Mouse (Mus musculus): ENCODE results near the gene Plin5. TPM values are rescaled to one million over a fixed set of nuclear protein-coding genes. Genes with fewer than 3 reads are reported as not detected.
"Not testable (repeated sequence)": the region's sequence is repeated elsewhere in the genome, so short reads cannot be mapped to it uniquely, and the experiment has no call there.

Gene Plin5
- total RNA-seq, 2 experiments from 2014 or later = 0.38 to 0.68 TPM

GRCm38 (mm10) chr17:56077523-56077922 is 39.9 kb downstream of the Plin5 start:
- no peak; the same call in 1 of the 2 replicates for TF ChIP-seq CTCF (IDR thresholded peaks at IDR 0.05)
- Histone ChIP-seq H3K27ac (no peak overlapping the region), H3K4me3 (no peak overlapping the region)
- intact Hi-C loops (cut with DNase I) = no loop called here
- DNase-seq (ENCODE audit: extremely low spot score in 1 of 2, low spot score in 2 of 2) = no peak

- peak; percentile 97 to 98 for DNase-seq (ENCODE audit: extremely low spot score in 1 of 2, low spot score in 2 of 2)
- peak; percentile 58 for TF ChIP-seq CTCF (IDR thresholded peaks at IDR 0.05)
- Histone ChIP-seq H3K27ac (peak within 1 kb of the TSS; percentile 92), H3K4me3 (peak within 1 kb of the TSS; percentile 71)
- intact Hi-C loops (cut with DNase I) = loop anchor here (2.0 kb wide), 2 partner anchors 38 to 118 kb away; partner anchors contain the start of gene Sh3gl1
Measured at GRCm38 (mm10) chr17:56074827-56075208, 42.6 kb downstream of the Plin5 start, which contains the start of gene Ubxn6. Gene Ubxn6, minus strand, starts transcription at chr17:56075028.

- TF ChIP-seq CTCF (IDR thresholded peaks at IDR 0.05) = no peak
- H3K27ac ChIP-seq = peak overlapping the region; percentile 92
- intact Hi-C loops (cut with DNase I) = loop anchor here (2.0 kb wide), 2 partner anchors 37 to 117 kb away; partner anchors contain the start of gene Sh3gl1
- peak; percentile 61 to 68 for DNase-seq (ENCODE audit: extremely low spot score in 1 of 2, low spot score in 2 of 2)
- peak overlapping the region; percentile 71 for H3K4me3 ChIP-seq
Measured at GRCm38 (mm10) chr17:56074097-56074826, 43.1 kb downstream of the Plin5 start.

GRCm38 (mm10) chr17:56072243-56072642 is 45.2 kb downstream of the Plin5 start:
- DNase-seq (ENCODE audit: extremely low spot score in 1 of 2, low spot score in 2 of 2) = no peak
- no peak for TF ChIP-seq CTCF (IDR thresholded peaks at IDR 0.05)
- Histone ChIP-seq H3K4me3 (no peak overlapping the region), H3K27ac (no peak overlapping the region)
- intact Hi-C loops (cut with DNase I) = no loop called here

GRCm38 (mm10) chr17:56071126-56071525 is 46.3 kb downstream of the Plin5 start:
- DNase-seq (ENCODE audit: extremely low spot score in 1 of 2, low spot score in 2 of 2) = no peak
- no peak overlapping the region for H3K4me3 ChIP-seq
- no peak for TF ChIP-seq CTCF (IDR thresholded peaks at IDR 0.05)
- intact Hi-C loops (cut with DNase I) = no loop called here
- H3K27ac ChIP-seq = no peak overlapping the region

GRCm38 (mm10) chr17:56069066-56069465 is 48.3 kb downstream of the Plin5 start:
- intact Hi-C loops (cut with DNase I) = no loop called here
- no peak for DNase-seq (ENCODE audit: extremely low spot score in 1 of 2, low spot score in 2 of 2)
- no peak overlapping the region for H3K27ac ChIP-seq
- no peak overlapping the region for H3K4me3 ChIP-seq
- no peak for TF ChIP-seq CTCF (IDR thresholded peaks at IDR 0.05)

GRCm38 (mm10) chr17:56066451-56066850 is 50.9 kb downstream of the Plin5 start:
- H3K4me3 ChIP-seq = no peak overlapping the region
- no peak for TF ChIP-seq CTCF (IDR thresholded peaks at IDR 0.05)
- no peak overlapping the region for H3K27ac ChIP-seq
- DNase-seq (ENCODE audit: extremely low spot score in 1 of 2, low spot score in 2 of 2) = no peak
- intact Hi-C loops (cut with DNase I) = no loop called here

GRCm38 (mm10) chr17:56065715-56066114 is 51.7 kb downstream of the Plin5 start:
- TF ChIP-seq CTCF (IDR thresholded peaks at IDR 0.05) = peak; percentile 20; the same call in 1 of the 2 replicates
- intact Hi-C loops (cut with DNase I); DNase-seq (ENCODE audit: extremely low spot score in 1 of 2, low spot score in 2 of 2); H3K4me3 ChIP-seq; H3K27ac ChIP-seq: not testable (repeated sequence)

- no peak overlapping the region for H3K4me3 ChIP-seq
- no peak overlapping the region for H3K27ac ChIP-seq
- TF ChIP-seq CTCF (IDR thresholded peaks at IDR 0.05) = no peak
- peak in 1 of 2 experiments; percentile 6 for DNase-seq (ENCODE audit: extremely low spot score in 1 of 2, low spot score in 2 of 2)
- intact Hi-C loops (cut with DNase I) = no loop called here
Measured at GRCm38 (mm10) chr17:56062081-56062480, 55.3 kb downstream of the Plin5 start.

Other genes starting within 250 kb of the Plin5 start
- 1 to 10 TPM; 5.1 to 6.7 TPM for gene Zfp119a, start 238.7 kb downstream of the Plin5 start, total RNA-seq (2021)
- 1 to 10 TPM; 6.2 to 6.6 TPM for gene Zfp959, start 225.5 kb downstream of the Plin5 start, total RNA-seq (2021)
- 1 to 10 TPM; 2.3 to 4.1 TPM for gene Zfp119b, start 168.1 kb downstream of the Plin5 start, total RNA-seq (2021)
- 1 to 10 TPM; 1.2 to 1.4 TPM for gene Ebi3, start 165.0 kb downstream of the Plin5 start, total RNA-seq (2021)
- gene Yju2, start 158.5 kb downstream of the Plin5 start, total RNA-seq (2021) = 10 to 100 TPM; 16.4 to 17.4 TPM
- 10 to 100 TPM; 36.7 to 40.1 TPM for gene Shd, start 147.1 kb downstream of the Plin5 start, total RNA-seq (2021)
- 10 to 100 TPM; 88.7 to 90.6 TPM for gene Fsd1, start 131.1 kb downstream of the Plin5 start, total RNA-seq (2021)
- gene Stap2, start 112.0 kb downstream of the Plin5 start, total RNA-seq (2021) = 1 to 10 TPM; 2.5 to 3.1 TPM
- gene Mpnd, start 111.9 kb downstream of the Plin5 start, total RNA-seq (2021) = 10 to 100 TPM; 90.8 to 91.2 TPM
- 10 to 100 TPM; 38.9 to 43.2 TPM for gene Sh3gl1, start 81.0 kb downstream of the Plin5 start, total RNA-seq (2021)
- gene Chaf1a, start 77.2 kb downstream of the Plin5 start, total RNA-seq (2021) = 1 to 10 TPM; 1.6 to 2.0 TPM
- gene Ubxn6, start 42.6 kb downstream of the Plin5 start, total RNA-seq (2021) = 10 to 100 TPM; 91.2 to 98.3 TPM
- gene Hdgfl2, start 38.0 kb downstream of the Plin5 start, total RNA-seq (2021) = 100 to 1,000 TPM; 102 to 109 TPM
- gene Plin4, start 7.8 kb downstream of the Plin5 start, total RNA-seq (2021) = 1 to 10 TPM; 5.0 to 7.4 TPM
- 1 to 10 TPM; 4.2 to 6.1 TPM for gene Lrg1, start 4.4 kb upstream of the Plin5 start, total RNA-seq (2021)
- gene Sema6b, start 22.7 kb upstream of the Plin5 start, total RNA-seq (2021) = 100 to 1,000 TPM; 117 to 125 TPM
- gene Tnfaip8l1, start 44.9 kb upstream of the Plin5 start, total RNA-seq (2021) = 1 to 10 TPM; 7.5 to 8.7 TPM
- 10 to 100 TPM; 39.5 to 41.2 TPM for gene Mydgf, start 66.3 kb upstream of the Plin5 start, total RNA-seq (2021)
- gene Dpp9, start 101.3 kb upstream of the Plin5 start, total RNA-seq (2021) = 10 to 100 TPM; 70.7 to 74.1 TPM
- 10 to 100 TPM; 31.8 to 34.6 TPM for gene Fem1a, start 139.2 kb upstream of the Plin5 start, total RNA-seq (2021)
- gene Ticam1, start 159.2 kb upstream of the Plin5 start, total RNA-seq (2021) = 1 to 10 TPM; 6.9 to 7.2 TPM
- 10 to 100 TPM in 1 of 2 experiments, 1 to 10 TPM in 1; 7.7 to 11.4 TPM for gene Plin3, start 175.3 kb upstream of the Plin5 start, total RNA-seq (2021)
- gene Arrdc5, start 182.7 kb upstream of the Plin5 start, total RNA-seq (2021) = not detected
- under 1 TPM; 0.70 to 0.91 TPM for gene Uhrf1, start 185.7 kb upstream of the Plin5 start, total RNA-seq (2021)
- gene Kdm4b, start 208.5 kb upstream of the Plin5 start, total RNA-seq (2021) = 10 to 100 TPM; 66.2 to 71.8 TPM